Mouse (Mus musculus): ENCODE measurements at regions not wholly inside any gene's neighbourhood (a gene's known extent, or its start where the extent isn't known, plus 50 kb on each side); places are given as distances from the start of the nearest gene placed in this dataset.

GRCm38 (mm10) chr12:10867674-10868635 lies 282.9 kb downstream of the Kcns3 start:
- H3K36me3 ChIP-seq, result no peaks in the 10 kb centered on the region
- no peaks in the 10 kb centered on the region for H3K4me1 ChIP-seq
- no peak overlapping the region for H3K4me2 ChIP-seq
- no peak overlapping the region for H3K9ac ChIP-seq
- WGBS, result 64% methylated on average over 15 of the region's 15 CpGs
- H3K27ac ChIP-seq, result no peak overlapping the region
- no peaks in the 10 kb centered on the region for H3K27me3 ChIP-seq (replicated peaks)
- H3K4me3 ChIP-seq (replicated peaks), result no peak overlapping the region
- H3K9me3 ChIP-seq, result no peaks in the 10 kb centered on the region
- ATAC-seq (ENCODE audit: insufficient read depth, low FRiP score, low read depth), result no peak; the same call in 1 of the 2 replicates

- Histone ChIP-seq H3K27ac (no peak overlapping the region), H3K9me3 (no peaks in the 10 kb centered on the region), H3K4me3 (replicated peaks) (no peak overlapping the region), H3K27me3 (replicated peaks) (no peaks in the 10 kb centered on the region), H3K36me3 (no peaks in the 10 kb centered on the region), H3K4me1 (no peaks in the 10 kb centered on the region), H3K9ac (no peak overlapping the region), H3K4me2 (no peak overlapping the region)
- 64% methylated on average over 3 of the region's 3 CpGs for WGBS
- ATAC-seq (ENCODE audit: insufficient read depth, low FRiP score, low read depth), result no peak
Observed at GRCm38 (mm10) chr12:10866907-10867538, 283.8 kb downstream of the Kcns3 start.

- no peak overlapping the region for H3K27ac ChIP-seq
- H3K4me1 ChIP-seq, result no peaks in the 10 kb centered on the region
- H3K36me3 ChIP-seq, result no peaks in the 10 kb centered on the region
- no peak overlapping the region for H3K4me2 ChIP-seq
- H3K4me3 ChIP-seq (replicated peaks), result no peak overlapping the region
- no peaks in the 10 kb centered on the region for H3K27me3 ChIP-seq (replicated peaks)
- WGBS, result 55% methylated on average over 2 of the region's 2 CpGs
- ATAC-seq (ENCODE audit: insufficient read depth, low FRiP score, low read depth), result no peak
- no peaks in the 10 kb centered on the region for H3K9me3 ChIP-seq
- H3K9ac ChIP-seq, result no peak overlapping the region
Observed at GRCm38 (mm10) chr12:10865294-10865693, 285.6 kb downstream of the Kcns3 start.

- H3K36me3 ChIP-seq, result no peaks in the 10 kb centered on the region
- H3K27ac ChIP-seq, result no peak overlapping the region
- H3K9ac ChIP-seq, result no peak overlapping the region
- H3K4me1 ChIP-seq, result no peaks in the 10 kb centered on the region
- WGBS, result 87% methylated on average over 2 of the region's 2 CpGs
- no peaks in the 10 kb centered on the region for H3K27me3 ChIP-seq (replicated peaks)
- no peaks in the 10 kb centered on the region for H3K9me3 ChIP-seq
- no peak overlapping the region for H3K4me3 ChIP-seq (replicated peaks)
- no peak overlapping the region for H3K4me2 ChIP-seq
- no peak for ATAC-seq (ENCODE audit: insufficient read depth, low FRiP score, low read depth)
Observed at GRCm38 (mm10) chr12:10820335-10820734, 330.5 kb downstream of the Kcns3 start.

GRCm38 (mm10) chr12:10818083-10818482 lies 332.8 kb downstream of the Kcns3 start:
- Histone ChIP-seq H3K27ac (no peak overlapping the region), H3K4me1 (no peaks in the 10 kb centered on the region), H3K4me2 (no peak overlapping the region), H3K36me3 (no peaks in the 10 kb centered on the region), H3K9ac (no peak overlapping the region), H3K27me3 (replicated peaks) (no peaks in the 10 kb centered on the region), H3K9me3 (no peaks in the 10 kb centered on the region), H3K4me3 (replicated peaks) (no peak overlapping the region)
- no peak for ATAC-seq (ENCODE audit: insufficient read depth, low FRiP score, low read depth)
- WGBS, result 14% methylated on average over 2 of the region's 2 CpGs

- Histone ChIP-seq H3K9ac (no peak overlapping the region), H3K4me1 (no peaks in the 10 kb centered on the region), H3K4me3 (replicated peaks) (no peak overlapping the region), H3K4me2 (no peak overlapping the region), H3K36me3 (no peaks in the 10 kb centered on the region), H3K9me3 (no peaks in the 10 kb centered on the region), H3K27ac (no peak overlapping the region), H3K27me3 (replicated peaks) (no peaks in the 10 kb centered on the region)
- ATAC-seq (ENCODE audit: insufficient read depth, low FRiP score, low read depth), result no peak
- WGBS, result 70% methylated on average over 2 of the region's 2 CpGs
Observed at GRCm38 (mm10) chr12:10817516-10817915, 333.3 kb downstream of the Kcns3 start.

- H3K27me3 ChIP-seq (replicated peaks), result no peaks in the 10 kb centered on the region
- H3K4me1 ChIP-seq, result no peaks in the 10 kb centered on the region
- H3K27ac ChIP-seq, result no peak overlapping the region
- no peak overlapping the region for H3K4me2 ChIP-seq
- no peak overlapping the region for H3K9ac ChIP-seq
- ATAC-seq (ENCODE audit: insufficient read depth, low FRiP score, low read depth), result no peak
- no peaks in the 10 kb centered on the region for H3K36me3 ChIP-seq
- H3K9me3 ChIP-seq, result no peaks in the 10 kb centered on the region
- no peak overlapping the region for H3K4me3 ChIP-seq (replicated peaks)
Observed at GRCm38 (mm10) chr12:10810597-10810996, 340.3 kb downstream of the Kcns3 start.

GRCm38 (mm10) chr12:10804491-10804890 lies 346.4 kb downstream of the Kcns3 start:
- WGBS, result 42% methylated on average over 2 of the region's 2 CpGs
- H3K9ac ChIP-seq, result no peak overlapping the region
- H3K4me2 ChIP-seq, result no peak overlapping the region
- no peaks in the 10 kb centered on the region for H3K9me3 ChIP-seq
- no peak for ATAC-seq (ENCODE audit: insufficient read depth, low FRiP score, low read depth)
- H3K27me3 ChIP-seq (replicated peaks), result no peaks in the 10 kb centered on the region
- no peak overlapping the region for H3K4me3 ChIP-seq (replicated peaks)
- no peak overlapping the region for H3K27ac ChIP-seq
- no peaks in the 10 kb centered on the region for H3K36me3 ChIP-seq
- H3K4me1 ChIP-seq, result no peaks in the 10 kb centered on the region

All from stomach, embryonic 15.5 days (tissue).